Mouse (Mus musculus) heart, embryonic 16.5 days (tissue): ENCODE results near the gene Olfr1444. TPM values are rescaled to one million over a fixed set of nuclear protein-coding genes. Genes with fewer than 3 reads are reported as not detected.

Experiments used
- ATAC-seq: fragments of 200-750 bp; cut with Nextera tagmentation; replicated peaks from 2 replicates; pipeline ENCODE4 v1.8.0; 2017; ENCODE audit warnings: moderate number of reproducible peaks; ENCODE audit not compliant: insufficient read depth, low FRiP score; ENCODE audit errors: extremely low read depth
- H3K27ac ChIP-seq: fragments of 300-500 bp; sonication (generic); 2 replicates; pipeline ENCODE4 v1.5.1; 2014; ENCODE audit warnings: mild to moderate bottlenecking, low read length, control low read depth, moderate library complexity
- H3K27me3 ChIP-seq: fragments of 300-500 bp; sonication (generic); 2 replicates; pipeline ENCODE4 v1.6.1; 2014; ENCODE audit warnings: low read length, mixed read lengths; ENCODE audit not compliant: control insufficient read depth, insufficient read depth
- H3K36me3 ChIP-seq: fragments of 300-500 bp; sonication (generic); 2 replicates; pipeline ENCODE4 v1.6.1; 2014; ENCODE audit not compliant: control insufficient read depth, insufficient read depth
- H3K4me1 ChIP-seq: fragments of 300-500 bp; sonication (generic); 2 replicates; pipeline ENCODE4 v1.6.1; 2014; ENCODE audit warnings: low read length, mixed read lengths; ENCODE audit not compliant: control insufficient read depth, insufficient read depth
- H3K4me2 ChIP-seq: fragments of 300-500 bp; sonication (generic); 2 replicates; pipeline ENCODE4 v1.6.1; 2014; ENCODE audit warnings: low read depth, mild to moderate bottlenecking, control low read depth, low read length
- H3K4me3 ChIP-seq: fragments of 300-500 bp; sonication (generic); 2 replicates; pipeline ENCODE4 v1.5.1; 2014; ENCODE audit warnings: mild to moderate bottlenecking, control low read depth, low read length
- H3K9ac ChIP-seq: fragments of 300-500 bp; sonication (generic); 2 replicates; pipeline ENCODE4 v1.6.1; 2014; ENCODE audit warnings: low read length, control low read depth
- H3K9me3 ChIP-seq: fragments of 300-500 bp; sonication (generic); replicated peaks from 2 replicates; pipeline ENCODE4 v1.6.1; 2016; ENCODE audit warnings: low read length; ENCODE audit not compliant: control insufficient read depth
- WGBS: fragments of 180-500 bp; shearing (Covaris S2); extraction: QIAGEN DNeasy Blood & Tissue Kit; methylation state at CpG from one replicate; pipeline ENCODE4 v1.1.7; 2014; 5-methylcytosine and 5-hydroxymethylcytosine counted together
- polyA plus RNA-seq: library from polyadenylated mRNA; unstranded; fragments of >200 nt; fragmentation: Nextera tagmentation; extraction: Ambion mirVana; gene quantifications from 2 replicates; pipeline ENCODE4 v1.2.1, GENCODE M21; 2015

Gene Olfr1444
- not detected in 2 replicates for polyA plus RNA-seq

DNA sequence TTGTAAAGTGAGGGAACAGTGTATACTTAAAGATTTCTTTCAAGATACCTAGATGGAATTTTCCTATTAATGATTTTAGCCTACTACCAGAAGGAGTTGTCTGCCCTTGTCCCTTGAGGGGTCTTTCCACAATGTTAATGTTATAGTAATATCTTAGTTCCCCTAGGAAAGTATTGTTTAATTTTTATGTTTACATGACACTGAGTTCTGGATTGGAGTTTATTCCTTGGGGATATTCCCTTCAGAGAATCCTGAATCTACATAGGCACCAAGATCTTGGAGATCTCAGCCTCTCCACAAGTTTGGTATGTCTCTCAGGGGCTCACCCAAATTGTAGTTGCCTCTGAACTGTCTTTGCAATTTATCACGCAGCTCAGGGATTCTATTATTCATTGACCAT, at the start of gene Olfr1444:
TSS of gene Olfr1444 (plus strand) at position 301 of the 400 bp plus-strand sequence.
- Histone ChIP-seq H3K27ac (no peak within 1 kb of the TSS), H3K9ac (no peak within 1 kb of the TSS), H3K4me3 (no peak within 1 kb of the TSS), H3K36me3 (no peaks in the 10 kb centered on the region), H3K4me2 (no peak within 1 kb of the TSS), H3K4me1 (no peaks in the 10 kb centered on the region), H3K27me3 (no peaks in the 10 kb centered on the region), H3K9me3 (no peaks in the 10 kb centered on the region)
- ATAC-seq: no peak
- WGBS: 36% methylated on average over 1 of the region's 1 CpGs

DNA sequence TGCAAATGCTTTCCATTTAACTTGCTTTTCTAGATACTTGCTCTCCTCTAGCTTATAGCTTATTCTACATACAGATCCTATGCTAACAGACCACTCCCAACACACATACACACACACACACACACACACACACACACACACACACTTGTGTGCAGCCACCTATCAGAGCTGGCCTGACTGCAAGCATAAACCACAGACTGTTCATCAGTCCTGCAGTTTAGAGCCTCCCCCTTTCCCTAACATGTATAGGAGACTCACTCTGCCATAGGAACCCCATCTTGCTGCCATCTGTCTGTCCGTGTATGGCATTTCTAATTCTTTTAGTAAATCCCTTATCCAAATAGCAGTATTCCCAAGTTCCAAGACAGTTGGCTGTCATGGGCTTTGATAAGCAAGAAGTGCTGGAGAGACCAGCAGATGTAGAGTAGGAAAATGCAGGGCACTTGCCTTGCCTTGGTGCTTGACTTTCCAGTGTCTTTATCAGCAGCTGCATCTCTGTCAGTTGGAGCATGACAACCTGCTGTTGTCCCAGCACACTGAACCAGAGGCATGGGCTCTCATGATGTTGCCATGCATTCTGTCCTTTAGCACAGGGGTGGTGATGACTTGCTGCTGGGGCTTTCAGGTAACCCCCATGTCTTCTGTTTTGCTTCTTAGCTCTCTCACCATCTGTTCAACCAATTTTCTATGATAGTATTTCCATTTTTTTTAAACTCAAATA, 44.3 kb upstream of the Olfr1444 start:
- no peak for ATAC-seq
- WGBS: 59% methylated on average over 1 of the region's 1 CpGs
- H3K36me3 ChIP-seq: no peaks in the 10 kb centered on the region
- H3K9ac ChIP-seq: no peak overlapping the region
- no peaks in the 10 kb centered on the region for H3K27me3 ChIP-seq
- H3K4me1 ChIP-seq: no peaks in the 10 kb centered on the region
- H3K27ac ChIP-seq: peak overlapping the region; percentile 49; the same call in 1 of the 2 replicates
- no peak overlapping the region for H3K4me3 ChIP-seq
- H3K4me2 ChIP-seq: no peak overlapping the region
- no peaks in the 10 kb centered on the region for H3K9me3 ChIP-seq

DNA sequence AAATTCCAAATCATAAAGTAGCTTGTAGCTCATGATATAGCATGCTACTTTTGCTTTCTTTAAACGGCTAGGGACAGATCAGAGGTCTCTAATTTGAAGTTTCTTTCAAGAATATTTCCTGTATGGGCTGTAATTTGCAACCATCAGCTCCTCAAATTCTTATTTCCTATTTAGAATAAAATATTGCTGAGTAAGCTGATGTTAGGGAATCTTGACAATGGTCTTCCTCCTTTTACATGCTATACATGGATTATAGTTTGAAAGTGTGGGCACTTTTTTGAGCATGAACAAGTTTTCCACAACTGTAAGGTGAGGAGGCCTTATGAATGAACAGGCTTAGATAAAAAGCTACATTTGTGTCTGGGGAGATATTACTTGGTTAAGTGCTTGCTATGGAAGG, 43.2 kb upstream of the Olfr1444 start:
- Histone ChIP-seq H3K27ac (no peak overlapping the region), H3K27me3 (no peaks in the 10 kb centered on the region), H3K4me2 (no peak overlapping the region), H3K9me3 (no peaks in the 10 kb centered on the region), H3K36me3 (no peaks in the 10 kb centered on the region), H3K9ac (no peak overlapping the region), H3K4me1 (no peaks in the 10 kb centered on the region), H3K4me3 (no peak overlapping the region)
- ATAC-seq: no peak
- 76% methylated on average over 1 of the region's 1 CpGs for WGBS

DNA sequence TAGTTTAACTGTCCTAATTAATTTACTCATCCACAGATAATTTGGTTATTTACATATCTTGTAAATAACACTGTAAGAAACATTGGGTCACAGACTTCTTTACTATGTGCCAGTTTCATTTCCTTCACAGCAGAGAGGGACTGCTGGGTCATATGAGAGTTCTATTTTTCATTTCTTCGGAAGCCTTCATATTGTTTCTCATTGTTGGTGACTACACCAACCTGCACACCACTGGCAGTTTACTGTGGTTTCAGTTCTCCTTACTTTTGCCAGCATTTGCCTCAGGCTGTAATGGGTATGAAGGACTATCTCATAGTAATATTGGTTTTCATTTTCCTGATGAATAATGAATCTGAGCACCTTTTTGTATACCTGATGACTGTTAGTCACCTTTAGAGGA, 38.6 kb upstream of the Olfr1444 start:
- no peaks in the 10 kb centered on the region for H3K9me3 ChIP-seq
- H3K4me3 ChIP-seq: no peak overlapping the region
- ATAC-seq: no peak
- 70% methylated on average over 1 of the region's 1 CpGs for whole genome bisulfite sequencing
- H3K4me2 ChIP-seq: no peak overlapping the region
- H3K4me1 ChIP-seq: no peaks in the 10 kb centered on the region
- no peaks in the 10 kb centered on the region for H3K27me3 ChIP-seq
- no peak overlapping the region for H3K27ac ChIP-seq
- no peaks in the 10 kb centered on the region for H3K36me3 ChIP-seq
- H3K9ac ChIP-seq: no peak overlapping the region

DNA sequence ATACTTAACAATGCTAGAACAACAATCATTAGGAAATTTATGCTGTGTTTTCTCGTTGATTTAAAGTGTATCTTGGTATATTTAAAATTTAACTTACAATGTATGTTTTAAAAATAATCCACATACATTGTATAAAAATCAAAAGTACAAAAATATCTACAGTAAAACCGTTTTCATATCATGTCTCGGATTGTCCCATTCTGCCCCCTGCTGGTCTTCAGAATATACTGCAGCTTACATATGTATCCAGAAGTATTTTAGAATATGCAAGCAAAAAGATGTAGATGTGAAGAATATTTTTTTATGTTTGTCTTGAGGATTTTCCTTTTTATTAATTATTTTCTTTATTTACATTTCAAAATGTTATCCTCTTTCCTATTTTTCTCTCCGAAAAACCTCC, 36.7 kb upstream of the Olfr1444 start:
- Histone ChIP-seq H3K9ac (no peak overlapping the region), H3K4me3 (no peak overlapping the region), H3K4me1 (no peaks in the 10 kb centered on the region), H3K27ac (no peak overlapping the region), H3K4me2 (no peak overlapping the region), H3K27me3 (no peaks in the 10 kb centered on the region), H3K9me3 (no peaks in the 10 kb centered on the region), H3K36me3 (no peaks in the 10 kb centered on the region)
- WGBS: 27% methylated on average over 4 of the region's 4 CpGs
- ATAC-seq: no peak

DNA sequence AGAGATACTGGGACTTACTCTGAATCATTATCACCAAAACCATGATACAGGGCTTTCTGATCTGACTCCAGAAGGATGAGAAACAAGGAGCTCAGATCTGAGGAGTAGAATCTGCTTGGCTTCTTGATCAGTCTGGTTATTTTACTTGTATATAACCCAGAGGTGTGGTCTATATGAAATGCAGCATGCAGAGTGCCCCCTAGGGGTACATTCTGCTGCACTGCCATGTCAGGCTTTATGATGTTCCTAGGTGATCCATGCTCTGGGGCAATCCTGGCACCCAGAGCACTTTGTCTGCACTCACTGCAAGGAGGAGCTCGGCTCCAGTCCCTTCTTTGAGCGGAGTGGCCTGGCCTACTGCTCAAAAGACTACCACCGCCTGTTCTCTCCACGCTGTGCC, 32.5 kb upstream of the Olfr1444 start:
- H3K27ac ChIP-seq: no peak overlapping the region
- no peaks in the 10 kb centered on the region for H3K36me3 ChIP-seq
- no peaks in the 10 kb centered on the region for H3K27me3 ChIP-seq
- H3K9ac ChIP-seq: no peak overlapping the region
- H3K4me2 ChIP-seq: no peak overlapping the region
- no peaks in the 10 kb centered on the region for H3K4me1 ChIP-seq
- no peaks in the 10 kb centered on the region for H3K9me3 ChIP-seq
- 72% methylated on average over 4 of the region's 4 CpGs for WGBS
- no peak for ATAC-seq
- H3K4me3 ChIP-seq: no peak overlapping the region

DNA sequence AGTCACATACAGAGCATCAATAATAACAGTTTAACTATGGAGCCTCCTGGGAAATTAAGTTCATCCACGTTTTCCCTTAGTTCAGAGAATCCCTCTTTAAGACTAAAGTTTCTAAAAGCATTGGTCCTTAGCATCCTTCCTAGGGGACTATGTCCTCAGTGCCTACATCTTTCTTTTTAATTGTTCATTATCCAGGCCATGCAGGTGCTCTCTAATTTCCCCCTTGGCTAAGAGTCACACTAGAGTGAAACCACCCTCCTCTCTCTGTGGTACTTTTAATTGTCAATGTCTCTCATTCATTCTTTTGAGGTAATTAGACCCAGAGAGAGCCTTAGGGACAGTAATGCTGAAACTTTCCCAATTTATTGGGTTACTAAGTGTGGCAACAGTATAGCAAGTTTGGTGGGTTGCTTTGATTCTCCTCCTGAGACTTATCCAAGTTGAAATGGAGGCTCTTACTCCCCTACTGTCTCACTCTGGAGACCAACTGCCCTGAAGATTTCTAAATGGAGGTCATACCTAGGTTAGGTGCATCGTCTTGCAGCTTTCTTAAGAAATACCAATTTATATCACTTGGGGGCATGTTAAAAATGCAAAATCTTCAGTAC, 26.2 kb upstream of the Olfr1444 start:
- WGBS: 67% methylated on average over 2 of the region's 2 CpGs
- H3K4me3 ChIP-seq: no peak overlapping the region
- H3K9ac ChIP-seq: no peak overlapping the region

DNA sequence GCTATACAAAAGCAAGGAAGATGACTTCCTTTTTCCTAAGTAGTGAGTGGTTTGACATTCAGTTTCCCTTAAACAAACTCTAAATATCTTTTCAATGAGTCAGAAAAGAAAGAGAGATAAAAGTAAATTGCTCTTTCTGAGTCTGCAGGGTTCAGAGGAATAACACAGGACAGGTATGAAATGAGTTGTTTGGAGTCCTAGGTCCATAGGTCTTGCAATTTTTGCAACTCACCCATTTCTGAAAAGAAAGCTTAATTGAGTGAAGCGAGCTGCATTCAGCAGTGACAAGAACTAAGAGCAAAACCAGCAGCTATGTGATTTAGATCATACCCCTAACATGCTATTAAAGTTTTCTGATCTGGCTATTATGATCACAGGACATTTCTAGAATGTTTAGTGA, 25.5 kb upstream of the Olfr1444 start:
- no peak overlapping the region for H3K4me3 ChIP-seq
- no peak overlapping the region for H3K4me2 ChIP-seq
- no peaks in the 10 kb centered on the region for H3K27me3 ChIP-seq
- WGBS: 69% methylated on average over 1 of the region's 1 CpGs
- H3K4me1 ChIP-seq: no peaks in the 10 kb centered on the region
- ATAC-seq: no peak
- H3K27ac ChIP-seq: no peak overlapping the region
- H3K9ac ChIP-seq: no peak overlapping the region
- H3K9me3 ChIP-seq: no peaks in the 10 kb centered on the region
- H3K36me3 ChIP-seq: no peaks in the 10 kb centered on the region

More for the DNA sequence above, 26.2 kb upstream of the Olfr1444 start:
- no peaks in the 10 kb centered on the region for H3K36me3 ChIP-seq
- H3K9me3 ChIP-seq: no peaks in the 10 kb centered on the region
- no peak overlapping the region for H3K4me2 ChIP-seq
- H3K27ac ChIP-seq: no peak overlapping the region
- H3K4me1 ChIP-seq: no peaks in the 10 kb centered on the region
- no peaks in the 10 kb centered on the region for H3K27me3 ChIP-seq
- ATAC-seq: no peak

DNA sequence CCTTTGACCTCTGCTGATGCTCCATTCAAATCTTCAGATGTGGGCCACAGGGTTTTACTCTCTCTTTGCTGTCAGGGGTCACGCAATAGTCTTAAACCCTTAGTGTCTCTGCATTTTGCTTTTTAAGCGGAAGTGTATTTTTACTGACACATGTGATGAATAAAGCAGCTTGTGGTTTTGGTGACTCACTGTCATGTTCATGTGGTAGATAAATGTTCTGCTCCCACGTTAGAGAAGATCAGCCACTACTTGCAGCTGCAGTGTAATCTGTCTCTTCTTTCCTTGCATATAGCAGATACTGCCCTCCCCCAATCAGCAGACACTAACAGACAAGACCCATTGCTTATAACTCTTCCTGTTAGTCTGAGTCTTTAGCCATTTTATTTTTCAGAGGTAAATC, 23.5 kb upstream of the Olfr1444 start:
- Histone ChIP-seq H3K4me3 (no peak overlapping the region), H3K9ac (no peak overlapping the region), H3K36me3 (no peaks in the 10 kb centered on the region), H3K27me3 (no peaks in the 10 kb centered on the region), H3K27ac (no peak overlapping the region), H3K9me3 (no peaks in the 10 kb centered on the region), H3K4me1 (no peaks in the 10 kb centered on the region), H3K4me2 (no peak overlapping the region)
- ATAC-seq: peak; percentile 65
- whole genome bisulfite sequencing: 59% methylated on average over 3 of the region's 3 CpGs
